Mouse (Mus musculus): ENCODE results near the gene Obscn. TPM values are rescaled to one million over a fixed set of nuclear protein-coding genes. Genes with fewer than 3 reads are reported as not detected.

Obscn gene
- polyA plus RNA-seq, 1 experiment, result 2.4 TPM

Other genes starting within 250 kb of the Obscn start
- gene Zfp39, start 232.2 kb downstream of the Obscn start, polyA plus RNA-seq (2012; ENCODE audit: insufficient read depth, insufficient read length, missing spikeins), result 1.8 and 2.0 TPM in 2 replicates
- not detected in 2 replicates for gene Btnl10, start 218.5 kb downstream of the Obscn start, polyA plus RNA-seq (2012; ENCODE audit: insufficient read depth, insufficient read length, missing spikeins)
- gene Rnf187, start 197.5 kb downstream of the Obscn start, polyA plus RNA-seq (2012; ENCODE audit: insufficient read depth, insufficient read length, missing spikeins), result 76.4 and 79.9 TPM in 2 replicates
- not detected in 2 replicates for gene Hist3h2ba, start 187.5 kb downstream of the Obscn start, polyA plus RNA-seq (2012; ENCODE audit: insufficient read depth, insufficient read length, missing spikeins)
- 8.2 and 12.4 TPM in 2 replicates for gene Hist3h2a, start 181.7 kb downstream of the Obscn start, polyA plus RNA-seq (2012; ENCODE audit: insufficient read depth, insufficient read length, missing spikeins)
- gene Trim17, start 181.7 kb downstream of the Obscn start, polyA plus RNA-seq (2012; ENCODE audit: insufficient read depth, insufficient read length, missing spikeins), result not detected in 2 replicates
- 3.8 and 4.8 TPM in 2 replicates for gene Trim11, start 158.3 kb downstream of the Obscn start, polyA plus RNA-seq (2012; ENCODE audit: insufficient read depth, insufficient read length, missing spikeins)
- gene Iba57, start 27.3 kb upstream of the Obscn start, polyA plus RNA-seq (2012; ENCODE audit: insufficient read depth, insufficient read length, missing spikeins), result 9.8 and 10.4 TPM in 2 replicates
- not detected in 2 replicates for gene Gjc2, start 46.8 kb upstream of the Obscn start, polyA plus RNA-seq (2012; ENCODE audit: insufficient read depth, insufficient read length, missing spikeins)
- 89.3 and 122 TPM in 2 replicates for gene Guk1, start 55.8 kb upstream of the Obscn start, polyA plus RNA-seq (2012; ENCODE audit: insufficient read depth, insufficient read length, missing spikeins)
- 118 and 139 TPM in 2 replicates for gene Mrpl55, start 66.1 kb upstream of the Obscn start, polyA plus RNA-seq (2012; ENCODE audit: insufficient read depth, insufficient read length, missing spikeins)
- gene 2310033P09Rik, start 71.9 kb upstream of the Obscn start, polyA plus RNA-seq (2012; ENCODE audit: insufficient read depth, insufficient read length, missing spikeins), result 5.6 and 11.0 TPM in 2 replicates
- 211 and 220 TPM in 2 replicates for gene Arf1, start 91.9 kb upstream of the Obscn start, polyA plus RNA-seq (2012; ENCODE audit: insufficient read depth, insufficient read length, missing spikeins)
- gene Wnt3a, start 154.3 kb upstream of the Obscn start, polyA plus RNA-seq (2012; ENCODE audit: insufficient read depth, insufficient read length, missing spikeins), result not detected in 2 replicates
- gene Wnt9a, start 170.5 kb upstream of the Obscn start, polyA plus RNA-seq (2012; ENCODE audit: insufficient read depth, insufficient read length, missing spikeins), result 0.33 and 0.40 TPM in 2 replicates
- not detected in 2 replicates for gene Prss38, start 239.3 kb upstream of the Obscn start, polyA plus RNA-seq (2012; ENCODE audit: insufficient read depth, insufficient read length, missing spikeins)